20 mouse cellular contexts compared by ENCODE assay signal in genomic region chr2:148864966-148865365, GRCm38 (mm10). TPM values are rescaled to one million over a fixed set of nuclear protein-coding genes. Genes with fewer than 3 reads are reported as not detected.
A peak's percentile ranks its signal among the peaks of the same experiment; 100 is the strongest.
DNase-seq lines count a peak whose midpoint lies in the region; ATAC-seq and TF ChIP-seq lines count a peak whose summit lies in the region.
"Had no signal": no experiment of that assay in that cellular context is flagged by ENCODE, and none has a peak within 500 bp of the region (broad histone marks: within the 10 kb centered on the region; RNA-seq: fewer than 3 reads in every experiment).

Gene 9230104L09Rik (minus strand): TSS chr2:148865038.

- H3K27me3 ChIP-seq in lung, embryonic 14.5 days (ENCODE audit: insufficient read depth, low read length) = no peaks in the 10 kb centered on the region
- no peaks in the 10 kb centered on the region for H3K27me3 ChIP-seq in heart, embryonic 14.5 days (ENCODE audit: control insufficient read depth, insufficient read depth, low read length)
- H3K27me3 ChIP-seq in neural tube, embryonic 15.5 days (replicated peaks) = no peaks in the 10 kb centered on the region
- H3K27me3 ChIP-seq: embryonic facial prominence, embryonic 13.5 days; hindbrain, embryonic 13.5 days had no signal

- 34% methylated on average over 2 of the region's 2 CpGs for WGBS in lung, embryonic 14.5 days
- 6% methylated on average over 2 of the region's 2 CpGs for WGBS in heart, embryonic 14.5 days
- 66% methylated on average over 2 of the region's 2 CpGs for WGBS in neural tube, embryonic 15.5 days

- TF ChIP-seq CTCF in lung, embryonic 14.5 days (IDR thresholded peaks at IDR 0.05; ENCODE audit: low read depth) = no peak

- H3K27ac ChIP-seq in lung, embryonic 14.5 days (ENCODE audit: low read depth) = no peak within 1 kb of the TSS
- H3K27ac ChIP-seq in heart, embryonic 14.5 days (replicated peaks in 1 of 2; ENCODE audit: control insufficient read depth in 1 of 2, insufficient read depth in 1 of 2, low read depth in 2 of 2, low read length in 2 of 2) = peak within 1 kb of the TSS; percentile 17 to 74
- no peak within 1 kb of the TSS for H3K27ac ChIP-seq in neural tube, embryonic 15.5 days (replicated peaks)
- H3K27ac ChIP-seq: embryonic facial prominence, embryonic 13.5 days; hindbrain, embryonic 13.5 days; kidney, postnatal 0 days had no signal

- DNase-seq in gastrocnemius, adult 18-20 months (ENCODE audit: low spot score) = peak; percentile 54
- no peak for DNase-seq in gastrocnemius, postnatal 10 days
- DNase-seq in lung, embryonic 14.5 days = no peak
- DNase-seq in lung, postnatal 36 days = no peak
- DNase-seq in lung, postnatal 14 days = peak; percentile 23
- no peak for DNase-seq in right cerebral cortex, adult 18-20 months
- DNase-seq: cerebellum, postnatal 36 days; layer of hippocampus, postnatal 36 days; right cerebral cortex, postnatal 25 days; thymus, postnatal 14 days had no signal

- no peaks in the 10 kb centered on the region for H3K9me3 ChIP-seq in lung, embryonic 14.5 days (ENCODE audit: low read depth, low read length)
- no peaks in the 10 kb centered on the region for H3K9me3 ChIP-seq in heart, embryonic 14.5 days (ENCODE audit: control insufficient read depth, low read length)
- H3K9me3 ChIP-seq in neural tube, embryonic 15.5 days (replicated peaks) = no peaks in the 10 kb centered on the region
- H3K9me3 ChIP-seq: embryonic facial prominence, embryonic 13.5 days; hindbrain, embryonic 13.5 days had no signal

- H3K4me3 ChIP-seq in lung, embryonic 14.5 days (ENCODE audit: low read depth, low read length) = no peak within 1 kb of the TSS
- no peak within 1 kb of the TSS for H3K4me3 ChIP-seq in heart, embryonic 14.5 days (ENCODE audit: control insufficient read depth in 1 of 2, insufficient read depth in 1 of 2, low read depth in 1 of 2, low read length in 2 of 2)
- H3K4me3 ChIP-seq in neural tube, embryonic 15.5 days (replicated peaks) = no peak within 1 kb of the TSS
- H3K4me3 ChIP-seq: embryonic facial prominence, embryonic 13.5 days; hindbrain, embryonic 13.5 days had no signal

- H3K4me1 ChIP-seq in lung, embryonic 14.5 days (ENCODE audit: insufficient read depth) = no peaks in the 10 kb centered on the region
- peaks cover 0 to 9% of the 10 kb centered on the region in 2 experiments; a peak in 1 of 4 replicates for H3K4me1 ChIP-seq in heart, embryonic 14.5 days (ENCODE audit: control insufficient read depth in 2 of 2, insufficient read depth in 2 of 2, low read length in 2 of 2)
- no peaks in the 10 kb centered on the region for H3K4me1 ChIP-seq in neural tube, embryonic 15.5 days
- H3K4me1 ChIP-seq: embryonic facial prominence, embryonic 13.5 days; hindbrain, embryonic 13.5 days had no signal

- no peak within 1 kb of the TSS for H3K9ac ChIP-seq in lung, embryonic 14.5 days
- H3K9ac ChIP-seq in heart, embryonic 14.5 days (ENCODE audit: low read length) = no peak within 1 kb of the TSS
- H3K9ac ChIP-seq in neural tube, embryonic 15.5 days (replicated peaks) = no peak within 1 kb of the TSS
- H3K9ac ChIP-seq: embryonic facial prominence, embryonic 13.5 days; hindbrain, embryonic 13.5 days had no signal

- peak; percentile 35; the same call in 1 of the 2 replicates for ATAC-seq in lung, embryonic 14.5 days (ENCODE audit: insufficient read depth)
- ATAC-seq in heart, embryonic 14.5 days (ENCODE audit: insufficient number of reproducible peaks, insufficient read depth, low FRiP score, low read depth) = peak; percentile 75; the same call in 1 of the 2 replicates
- no peak for ATAC-seq in neural tube, embryonic 15.5 days (ENCODE audit: low FRiP score)
- ATAC-seq: intestine, embryonic 16.5 days had no signal

- H3K4me2 ChIP-seq in lung, embryonic 14.5 days = no peak within 1 kb of the TSS
- H3K4me2 ChIP-seq in heart, embryonic 14.5 days (ENCODE audit: low read length) = peak within 1 kb of the TSS; percentile 31; the same call in 1 of the 2 replicates
- no peak within 1 kb of the TSS for H3K4me2 ChIP-seq in neural tube, embryonic 15.5 days
- H3K4me2 ChIP-seq: embryonic facial prominence, embryonic 13.5 days; hindbrain, embryonic 13.5 days had no signal

- H3K36me3 ChIP-seq in lung, embryonic 14.5 days (ENCODE audit: insufficient read depth) = no peaks in the 10 kb centered on the region
- no peaks in the 10 kb centered on the region for H3K36me3 ChIP-seq in heart, embryonic 14.5 days (ENCODE audit: control insufficient read depth, insufficient read depth, low read length)
- H3K36me3 ChIP-seq in neural tube, embryonic 15.5 days = no peaks in the 10 kb centered on the region
- H3K36me3 ChIP-seq: embryonic facial prominence, embryonic 13.5 days; hindbrain, embryonic 13.5 days had no signal

RNA-seq across cellular contexts. Expression of gene 9230104L09Rik, which starts in this region (rescaled TPM):
- total RNA-seq in gastrocnemius, adult 18-20 months (2021) = 1 to 10 TPM in 1 of 2 experiments, under 1 TPM in 1; 0.88 to 1.5 TPM
- 1 to 10 TPM; 1.5 to 1.6 TPM for total RNA-seq in gastrocnemius, postnatal 10 days (2021)
- not detected in 2 replicates for polyA plus RNA-seq in lung, embryonic 14.5 days (2014; fragmentation: Nextera tagmentation; extraction: Ambion mirVana)
- polyA plus RNA-seq in heart, embryonic 14.5 days (2014; fragmentation: Nextera tagmentation; extraction: Ambion mirVana) = 0.32 TPM in 1 of 2 replicates, not detected in the other
- polyA plus RNA-seq in neural tube, embryonic 15.5 days (2015; fragmentation: Nextera tagmentation; extraction: Ambion mirVana) = not detected in 2 replicates
- total RNA-seq: layer of hippocampus, postnatal 36 days had no signal
- polyA plus RNA-seq: embryonic facial prominence, embryonic 13.5 days; forebrain, embryonic 11.5 days; hindbrain, embryonic 13.5 days; intestine, embryonic 16.5 days; kidney, postnatal 0 days; limb, embryonic 11.5 days; liver, embryonic 16.5 days; stomach, embryonic 14.5 days had no signal

Comparison
In these comparisons a context has a peak if more than half of its experiments do, and no peak if none do; other contexts are left out.
1. DNase-seq: peak in gastrocnemius, adult 18-20 months (single experiment) and lung, postnatal 14 days (single experiment); none in gastrocnemius, postnatal 10 days (single experiment), lung, embryonic 14.5 days (single experiment), lung, postnatal 36 days (single experiment) and right cerebral cortex, adult 18-20 months (single experiment).
2. Peak in ATAC-seq in lung, embryonic 14.5 days; RNA of the gene not detected or under 1 TPM.
3. Peak in ATAC-seq, H3K27ac ChIP-seq and H3K4me2 ChIP-seq in heart, embryonic 14.5 days; RNA of the gene not detected or under 1 TPM.